Mouse (Mus musculus) ES-E14 (cell line): ENCODE results near the gene Ywhab.

Experiments used
- CHD2 ChIP-seq: IDR thresholded peaks from 2 replicates; pipeline ENCODE4 v1.6.1; 2014; ENCODE audit warnings: mild to moderate bottlenecking, low read depth, low read length, inconsistent platforms
- HCFC1 ChIP-seq: IDR thresholded peaks from 2 replicates; pipeline ENCODE4 v1.6.1; 2012; ENCODE audit warnings: low read length, inconsistent platforms, borderline replicate concordance; ENCODE audit not compliant: insufficient read depth
- MAFK ChIP-seq: IDR thresholded peaks from 2 replicates; pipeline ENCODE4 v1.6.1; 2014; ENCODE audit warnings: mild to moderate bottlenecking, low read depth, low read length, inconsistent platforms; ENCODE audit not compliant: insufficient read depth
- ZC3H11A ChIP-seq: IDR thresholded peaks from 2 replicates; pipeline ENCODE4 v1.6.1; 2012; ENCODE audit warnings: low read depth, mild to moderate bottlenecking, inconsistent platforms, low read length, borderline replicate concordance
- ZNF384 ChIP-seq: IDR thresholded peaks from 2 replicates; pipeline ENCODE4 v1.6.1; 2012; ENCODE audit warnings: low read depth, low read length, inconsistent platforms

GRCm38 (mm10) chr2:164053767-164054166 is 59.0 kb downstream of the Ywhab start:
- TF ChIP-seq HCFC1 (no peak), ZNF384 (no peak), ZC3H11A (no peak), CHD2 (no peak), MAFK (no peak)
